Mouse (Mus musculus) heart, embryonic 14.5 days (tissue): ENCODE results near the gene Slc23a2. TPM values are rescaled to one million over a fixed set of nuclear protein-coding genes. Genes with fewer than 3 reads are reported as not detected.
A peak's percentile ranks its signal among the peaks of the same experiment; 100 is the strongest.

ENCODE experiments used
- ATAC-seq: fragments of 200-750 bp; cut with Nextera tagmentation; 2 replicates; pipeline ENCODE4 v1.8.0; 2017; ENCODE audit warnings: low read depth, moderate TSS enrichment; ENCODE audit not compliant: insufficient number of reproducible peaks, insufficient read depth, low FRiP score
- H3K27ac ChIP-seq, 2 experiments: fragments of 200-500 bp in 1 of 2; fragments of 300-500 bp in 1 of 2; sonication (generic) in 1 of 2; replicated peaks in 1 of 2; 2 replicates each; pipeline ENCODE4 v1.5.1; 2012 to 2014; ENCODE audit warnings: low read depth in 2 of 2, low read length in 2 of 2, control low read depth in 1 of 2, mild to moderate bottlenecking in 1 of 2, mixed read lengths in 1 of 2; ENCODE audit not compliant: control insufficient read depth in 1 of 2, insufficient read depth in 1 of 2
- H3K27me3 ChIP-seq: fragments of 300-500 bp; sonication (generic); 2 replicates; pipeline ENCODE4 v1.6.1; 2014; ENCODE audit warnings: mild to moderate bottlenecking, low read length, control low read depth; ENCODE audit not compliant: control insufficient read depth, insufficient read depth
- H3K36me3 ChIP-seq: fragments of 300-500 bp; sonication (generic); 2 replicates; pipeline ENCODE4 v1.6.1; 2014; ENCODE audit warnings: mild to moderate bottlenecking, control low read depth, low read length, mixed read lengths; ENCODE audit not compliant: control insufficient read depth, insufficient read depth
- H3K4me1 ChIP-seq, 2 experiments: fragments of 200-500 bp in 1 of 2; fragments of 300-500 bp in 1 of 2; sonication (generic) in 1 of 2; 2 replicates each; pipeline ENCODE4 v1.6.1; 2012 to 2014; ENCODE audit warnings: low read length in 2 of 2, control low read depth in 1 of 2, mixed read lengths in 1 of 2; ENCODE audit not compliant: control insufficient read depth in 2 of 2, insufficient read depth in 2 of 2
- H3K4me2 ChIP-seq: fragments of 300-500 bp; sonication (generic); 2 replicates; pipeline ENCODE4 v1.6.1; 2014; ENCODE audit warnings: mild to moderate bottlenecking, low read length
- H3K4me3 ChIP-seq, 2 experiments: fragments of 200-500 bp in 1 of 2; fragments of 300-500 bp in 1 of 2; sonication (generic) in 1 of 2; 2 replicates each; pipeline ENCODE4 v1.5.1; 2012 to 2014; ENCODE audit warnings: low read length in 2 of 2, mild to moderate bottlenecking in 2 of 2, control low read depth in 1 of 2, low read depth in 1 of 2, moderate library complexity in 1 of 2; ENCODE audit not compliant: control insufficient read depth in 1 of 2, insufficient read depth in 1 of 2
- H3K9ac ChIP-seq: fragments of 300-500 bp; sonication (generic); 2 replicates; pipeline ENCODE4 v1.6.1; 2014; ENCODE audit warnings: mild to moderate bottlenecking, low read length
- H3K9me3 ChIP-seq: fragments of 300-500 bp; sonication (generic); 2 replicates; pipeline ENCODE4 v1.6.1; 2016; ENCODE audit warnings: low read length, control low read depth; ENCODE audit not compliant: control insufficient read depth
- WGBS: fragments of 180-500 bp; shearing (Covaris S2); extraction: QIAGEN DNeasy Blood & Tissue Kit; methylation state at CpG from one replicate; pipeline ENCODE4 v1.1.7; 2014; 5-methylcytosine and 5-hydroxymethylcytosine counted together
- polyA plus RNA-seq: library from polyadenylated mRNA; unstranded; fragments of >200 nt; fragmentation: Nextera tagmentation; extraction: Ambion mirVana; gene quantifications from 2 replicates; pipeline ENCODE4 v1.2.1, GENCODE M21; 2014

The Slc23a2 gene
- polyA plus RNA-seq, 1 experiment from 2014 or later: 10.9 TPM

GRCm38 (mm10) chr2:132048143-132048772 is 96.7 kb downstream of the Slc23a2 start:
- no peaks in the 10 kb centered on the region for H3K9me3 ChIP-seq
- WGBS: 66% methylated on average over 11 of the region's 11 CpGs
- no peaks in the 10 kb centered on the region for H3K27me3 ChIP-seq
- peaks cover 7 to 14% of the 10 kb centered on the region in 2 experiments for H3K4me1 ChIP-seq
- no peak overlapping the region for H3K4me2 ChIP-seq
- 0 out of 2 replicates have a peak, but pooled peaks cover 3% of the 10 kb centered on the region for H3K36me3 ChIP-seq
- ATAC-seq: no peak
- H3K27ac ChIP-seq: 0 out of 4 replicates have a peak overlapping the region, but pooled peaks of 1 of the 2 experiments have one; percentile 3
- no peak overlapping the region for H3K9ac ChIP-seq
- H3K4me3 ChIP-seq: no peak overlapping the region

GRCm38 (mm10) chr2:132047364-132047763 is 97.5 kb downstream of the Slc23a2 start:
- Histone ChIP-seq H3K9me3 (no peaks in the 10 kb centered on the region), H3K4me3 (no peak overlapping the region), H3K9ac (no peak overlapping the region), H3K4me2 (no peak overlapping the region), H3K36me3 (no peaks in the 10 kb centered on the region), H3K27ac (no peak overlapping the region), H3K27me3 (no peaks in the 10 kb centered on the region), H3K4me1 (peaks cover 16 to 23% of the 10 kb centered on the region in 2 experiments)
- WGBS: 59% methylated on average over 4 of the region's 4 CpGs
- no peak for ATAC-seq

GRCm38 (mm10) chr2:132046659-132047058 is 98.2 kb downstream of the Slc23a2 start:
- no peaks in the 10 kb centered on the region for H3K9me3 ChIP-seq
- H3K4me1 ChIP-seq: peaks cover 18 to 24% of the 10 kb centered on the region in 2 experiments
- no peak overlapping the region for H3K4me3 ChIP-seq
- no peak for ATAC-seq
- no peaks in the 10 kb centered on the region for H3K27me3 ChIP-seq
- H3K4me2 ChIP-seq: no peak overlapping the region
- 98% methylated on average over 4 of the region's 4 CpGs for WGBS
- no peak overlapping the region for H3K9ac ChIP-seq
- H3K36me3 ChIP-seq: no peaks in the 10 kb centered on the region
- H3K27ac ChIP-seq: no peak overlapping the region

GRCm38 (mm10) chr2:132044320-132045274 is 100.3 kb downstream of the Slc23a2 start:
- no peak overlapping the region for H3K4me2 ChIP-seq
- no peaks in the 10 kb centered on the region for H3K9me3 ChIP-seq
- no peaks in the 10 kb centered on the region for H3K36me3 ChIP-seq
- ATAC-seq: no peak
- peaks cover 18 to 24% of the 10 kb centered on the region in 2 experiments for H3K4me1 ChIP-seq
- WGBS: 81% methylated on average over 15 of the region's 15 CpGs
- H3K9ac ChIP-seq: no peak overlapping the region
- H3K27ac ChIP-seq: peak overlapping the region in 1 of 2 experiments; percentile 79; a peak in 1 of 4 replicates
- H3K4me3 ChIP-seq: no peak overlapping the region
- H3K27me3 ChIP-seq: no peaks in the 10 kb centered on the region

GRCm38 (mm10) chr2:132043101-132043621 is 101.7 kb downstream of the Slc23a2 start:
- no peaks in the 10 kb centered on the region for H3K36me3 ChIP-seq
- peaks cover 18 to 20% of the 10 kb centered on the region in 2 experiments for H3K4me1 ChIP-seq
- peak; percentile 86 for ATAC-seq
- H3K4me2 ChIP-seq: peak overlapping the region; percentile 49
- H3K9me3 ChIP-seq: no peaks in the 10 kb centered on the region
- H3K9ac ChIP-seq: peak overlapping the region; percentile 49
- no peaks in the 10 kb centered on the region for H3K27me3 ChIP-seq
- H3K4me3 ChIP-seq: no peak overlapping the region
- 10% methylated on average over 13 of the region's 13 CpGs for WGBS
- peak overlapping the region; percentile 71 to 79 for H3K27ac ChIP-seq

GRCm38 (mm10) chr2:132039894-132040293 is 105.0 kb downstream of the Slc23a2 start:
- H3K9ac ChIP-seq: no peak overlapping the region
- no peak overlapping the region for H3K27ac ChIP-seq
- no peaks in the 10 kb centered on the region for H3K27me3 ChIP-seq
- no peak overlapping the region for H3K4me3 ChIP-seq
- 50% methylated on average over 7 of the region's 7 CpGs for WGBS
- no peaks in the 10 kb centered on the region for H3K36me3 ChIP-seq
- H3K4me1 ChIP-seq: peaks cover 17 to 18% of the 10 kb centered on the region in 2 experiments
- H3K4me2 ChIP-seq: no peak overlapping the region
- no peaks in the 10 kb centered on the region for H3K9me3 ChIP-seq
- ATAC-seq: no peak

- H3K36me3 ChIP-seq: no peaks in the 10 kb centered on the region
- no peaks in the 10 kb centered on the region for H3K27me3 ChIP-seq
- 70% methylated on average over 5 of the region's 5 CpGs for WGBS
- no peaks in the 10 kb centered on the region; a peak in 2 of 4 replicates for H3K4me1 ChIP-seq
- H3K4me3 ChIP-seq: no peak overlapping the region
- ATAC-seq: no peak
- no peak overlapping the region for H3K27ac ChIP-seq
- no peaks in the 10 kb centered on the region for H3K9me3 ChIP-seq
- H3K9ac ChIP-seq: no peak overlapping the region
- no peak overlapping the region for H3K4me2 ChIP-seq
These were observed 108.6 kb downstream of the Slc23a2 start for GRCm38 (mm10) chr2:132036326-132036725.
